Mouse (Mus musculus) left cerebral cortex, adult 2 months (tissue): ENCODE measurements at regions not wholly inside any gene's neighbourhood (a gene's known extent, or its start where the extent isn't known, plus 50 kb on each side); places are given as distances from the start of the nearest gene placed in this dataset.

Source experiments
- DNase-seq, 2 experiments: peaks; one replicate each; pipeline ENCODE4 v3.0.0; 2021 to 2022; ENCODE audit warnings: low spot score in 2 of 2, mixed read lengths in 1 of 2; ENCODE audit errors: extremely low spot score in 1 of 2
- H3K27ac ChIP-seq: fragments of 200-600 bp; 2 replicates; pipeline ENCODE4 v1.8.1; 2022
- H3K4me3 ChIP-seq: fragments of 200-600 bp; 2 replicates; pipeline ENCODE4 v1.8.1; 2022
- CTCF ChIP-seq: fragments of 200-600 bp; IDR thresholded peaks from 2 replicates; pipeline ENCODE4 v1.8.1; 2022; ENCODE audit warnings: antibody characterized with exemption, mild to moderate bottlenecking, moderate library complexity
- intact Hi-C: fragments of 180-260 bp; cut with DNase I; formaldehyde crosslinking; loops from one replicate; pipeline ENCODE4 v1.15.1; 2025

- Histone ChIP-seq H3K4me3 (no peak overlapping the region), H3K27ac (no peak overlapping the region)
- DNase-seq: no peak
- intact Hi-C loops: no loop called here
- TF ChIP-seq CTCF: no peak
These were observed 584.2 kb upstream of the 3110018I06Rik start for GRCm38 (mm10) chr12:106904202-106904601.

GRCm38 (mm10) chr12:106912782-106913181 is 575.6 kb upstream of the 3110018I06Rik start:
- no peak for DNase-seq
- Histone ChIP-seq H3K27ac (no peak overlapping the region), H3K4me3 (no peak overlapping the region)
- intact Hi-C loops: no loop called here
- TF ChIP-seq CTCF: no peak

DNA sequence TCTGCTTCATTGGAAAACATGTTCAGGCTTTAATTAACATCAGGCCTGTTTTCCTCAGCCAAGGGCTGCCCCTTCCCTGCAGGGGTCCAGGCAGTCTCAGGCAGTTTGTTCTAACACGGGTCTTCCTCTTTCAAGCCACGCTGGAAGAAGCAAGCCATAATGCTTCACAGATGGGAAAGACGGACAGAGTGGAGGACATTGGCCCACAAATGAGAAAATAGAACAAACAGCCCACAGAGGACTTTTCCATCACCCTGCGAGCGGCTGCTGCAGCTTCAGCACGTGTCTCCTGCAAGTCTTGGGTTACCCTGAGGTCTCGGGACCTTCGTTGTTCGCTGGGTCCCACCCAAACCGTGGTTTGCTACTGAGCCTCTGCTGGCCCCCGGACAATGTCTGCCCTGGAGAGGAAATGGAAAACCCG is 565.9 kb upstream of the 3110018I06Rik start:
- no peak overlapping the region for H3K4me3 ChIP-seq
- TF ChIP-seq CTCF: no peak
- no peak overlapping the region for H3K27ac ChIP-seq
- DNase-seq: no peak
- intact Hi-C loops: no loop called here

DNA sequence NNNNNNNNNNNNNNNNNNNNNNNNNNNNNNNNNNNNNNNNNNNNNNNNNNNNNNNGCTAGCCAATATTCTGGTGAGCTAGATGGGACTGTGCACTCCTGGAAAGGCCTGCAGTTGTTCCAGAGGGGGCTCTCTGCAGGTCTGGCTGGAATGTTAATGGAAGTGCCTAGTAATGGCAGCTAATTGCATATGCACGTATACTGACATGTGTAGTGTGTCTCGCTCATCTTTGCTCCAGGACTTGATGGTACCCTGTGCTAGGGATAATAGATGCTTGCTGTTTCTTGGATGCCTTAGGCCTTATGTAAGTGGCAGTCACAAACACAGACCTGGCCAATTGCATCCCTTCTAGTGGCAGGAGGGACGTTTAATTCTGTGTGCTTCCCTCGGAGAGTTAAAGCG is 560.0 kb upstream of the 3110018I06Rik start:
- H3K27ac ChIP-seq: no peak overlapping the region
- intact Hi-C loops: no loop called here
- DNase-seq: no peak
- TF ChIP-seq CTCF: no peak
- H3K4me3 ChIP-seq: no peak overlapping the region

- TF ChIP-seq CTCF: no peak
- no peak for DNase-seq
- Histone ChIP-seq H3K4me3 (no peak overlapping the region), H3K27ac (no peak overlapping the region)
- intact Hi-C loops: no loop called here
These were observed 559.3 kb upstream of the 3110018I06Rik start for GRCm38 (mm10) chr12:106929161-106929560.

DNA sequence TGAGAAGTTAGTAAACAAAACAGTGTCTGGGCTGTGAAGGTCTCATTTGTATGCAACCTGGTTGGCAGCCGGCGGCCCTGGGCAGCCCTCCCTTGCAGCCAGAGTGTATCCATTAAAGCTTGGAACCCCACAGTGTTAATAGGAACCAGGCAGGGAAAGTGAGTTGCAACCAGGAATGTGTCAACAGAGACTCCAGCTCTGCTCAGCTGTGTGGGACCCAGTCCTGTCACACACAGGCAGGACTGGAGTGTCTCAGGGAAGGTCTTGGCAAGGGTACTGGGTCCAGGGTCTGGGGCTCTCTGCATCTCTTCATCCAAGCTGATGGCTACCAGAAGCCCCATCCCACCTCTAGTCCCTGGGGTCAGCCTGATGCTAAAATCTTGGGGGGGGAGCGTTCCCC is 556.8 kb upstream of the 3110018I06Rik start:
- TF ChIP-seq CTCF: no peak
- H3K27ac ChIP-seq: no peak overlapping the region
- no peak overlapping the region for H3K4me3 ChIP-seq
- intact Hi-C loops: no loop called here
- no peak for DNase-seq

DNA sequence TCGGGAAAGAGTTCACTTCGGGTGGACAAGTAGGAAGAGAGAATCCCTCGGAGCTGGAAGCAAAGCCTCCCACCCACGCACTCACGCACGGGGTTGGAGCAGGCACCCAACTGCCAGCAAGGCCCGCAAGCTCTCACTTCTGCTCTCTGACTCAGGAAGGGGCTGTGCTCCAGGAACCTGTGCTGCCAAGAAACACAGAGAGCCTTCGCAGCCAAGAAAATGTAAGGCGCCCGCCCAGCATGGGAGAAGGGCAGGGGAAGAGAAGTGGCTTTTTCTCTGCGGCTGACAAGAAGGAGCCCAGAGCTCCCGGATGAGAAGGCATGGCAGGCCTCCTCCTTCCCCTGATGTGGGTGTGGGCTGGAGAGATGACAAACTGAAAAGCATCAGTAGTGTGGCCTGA is 549.1 kb upstream of the 3110018I06Rik start:
- intact Hi-C loops: loop anchor here (2.0 kb wide), 1 partner anchor 203 kb away; no protein-coding TSS in a partner anchor
- peak; percentile 59 to 76 for DNase-seq
- Histone ChIP-seq H3K27ac (no peak overlapping the region; the same call in 1 of the 2 replicates), H3K4me3 (no peak overlapping the region)
- no peak for TF ChIP-seq CTCF

DNA sequence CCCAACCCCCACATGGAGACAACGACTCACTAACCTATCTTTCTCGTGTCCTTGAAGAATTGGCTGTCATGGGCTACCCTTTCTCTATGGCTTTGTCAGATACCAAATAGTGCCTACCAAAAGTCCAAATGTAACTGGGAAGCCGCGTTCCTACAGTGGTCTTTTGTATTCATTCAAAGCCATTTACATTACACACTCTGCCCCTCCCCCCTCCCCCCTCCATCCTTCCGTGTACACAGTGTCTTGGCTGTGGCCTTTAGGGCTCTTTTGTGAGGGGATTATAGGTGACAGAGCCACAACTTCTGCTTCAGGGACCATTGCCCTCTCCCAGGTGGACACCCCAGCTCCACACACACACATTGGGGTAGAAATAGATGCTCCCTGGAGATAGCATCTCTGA is 544.6 kb upstream of the 3110018I06Rik start:
- no peak overlapping the region for H3K27ac ChIP-seq
- intact Hi-C loops: no loop called here
- no peak for DNase-seq
- TF ChIP-seq CTCF: no peak
- H3K4me3 ChIP-seq: no peak overlapping the region

DNA sequence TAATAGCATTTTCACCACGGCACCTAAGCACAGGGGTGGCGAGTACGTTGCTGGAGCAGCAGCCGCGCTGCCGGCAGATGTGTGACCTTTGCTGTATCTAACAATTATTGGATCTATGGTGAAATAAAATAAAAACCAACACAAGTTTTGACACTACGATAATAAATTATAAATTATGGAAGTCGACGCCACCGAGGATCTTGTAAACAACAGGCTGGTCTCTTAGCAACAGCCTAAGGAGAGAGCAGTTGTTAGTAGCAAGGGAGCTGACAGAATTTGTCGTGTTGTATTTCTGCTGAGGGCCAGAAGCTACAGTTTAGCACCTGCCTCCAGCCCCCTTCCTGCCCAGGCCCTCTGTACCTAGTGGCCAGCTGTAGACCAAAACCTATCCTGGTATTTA is 535.8 kb upstream of the 3110018I06Rik start:
- intact Hi-C loops: no loop called here
- DNase-seq: no peak

GRCm38 (mm10) chr12:106955778-106956177 is 532.7 kb upstream of the 3110018I06Rik start:
- DNase-seq: peak; percentile 61 to 64
- H3K27ac ChIP-seq: no peak overlapping the region
- TF ChIP-seq CTCF: no peak
- no peak overlapping the region for H3K4me3 ChIP-seq
- intact Hi-C loops: no loop called here

More for the DNA sequence above, 535.8 kb upstream of the 3110018I06Rik start:
- Histone ChIP-seq H3K4me3 (no peak overlapping the region), H3K27ac (no peak overlapping the region)
- no peak for TF ChIP-seq CTCF

- intact Hi-C loops: no loop called here
- Histone ChIP-seq H3K27ac (no peak overlapping the region), H3K4me3 (no peak overlapping the region)
- TF ChIP-seq CTCF: no peak
- DNase-seq: no peak
These were observed 532.2 kb upstream of the 3110018I06Rik start for GRCm38 (mm10) chr12:106956266-106956665.

GRCm38 (mm10) chr12:106961991-106962390 is 526.4 kb upstream of the 3110018I06Rik start:
- TF ChIP-seq CTCF: no peak
- no peak for DNase-seq
- Histone ChIP-seq H3K27ac (no peak overlapping the region), H3K4me3 (no peak overlapping the region)
- intact Hi-C loops: no loop called here

- DNase-seq: no peak
- H3K27ac ChIP-seq: no peak overlapping the region
- intact Hi-C loops: no loop called here
- H3K4me3 ChIP-seq: no peak overlapping the region
- TF ChIP-seq CTCF: peak; percentile 36
These were observed 524.7 kb upstream of the 3110018I06Rik start for GRCm38 (mm10) chr12:106963762-106964161.
